Mouse (Mus musculus) kidney, embryonic 15.5 days (tissue): ENCODE results near the gene Fcer1a. TPM values are rescaled to one million over a fixed set of nuclear protein-coding genes. Genes with fewer than 3 reads are reported as not detected.

Source experiments
- polyA plus RNA-seq: library from polyadenylated mRNA; unstranded; fragments of >200 nt; fragmentation: Nextera tagmentation; extraction: Ambion mirVana; gene quantifications from 2 replicates; pipeline ENCODE4 v1.2.1, GENCODE M21; 2015

The Fcer1a gene
- polyA plus RNA-seq, 1 experiment from 2014 or later, result 0.16 TPM

Other genes starting within 250 kb of the Fcer1a start
- gene Olfr1408, start 89.8 kb downstream of the Fcer1a start, polyA plus RNA-seq, result not detected in 2 replicates
- not detected in 2 replicates for gene Olfr1406, start 36.6 kb downstream of the Fcer1a start, polyA plus RNA-seq
- not detected in 2 replicates for gene Olfr218, start 29.4 kb downstream of the Fcer1a start, polyA plus RNA-seq
- not detected in 2 replicates for gene Olfr1404, start 14.8 kb downstream of the Fcer1a start, polyA plus RNA-seq
- gene Olfr418, start 38.8 kb upstream of the Fcer1a start, polyA plus RNA-seq, result not detected in 2 replicates
- not detected in 2 replicates for gene Mptx2, start 50.6 kb upstream of the Fcer1a start, polyA plus RNA-seq
- 0.82 and 1.0 TPM in 2 replicates for gene Ackr1, start 106.5 kb upstream of the Fcer1a start, polyA plus RNA-seq
- 2.7 and 2.9 TPM in 2 replicates for gene Aim2, start 123.7 kb upstream of the Fcer1a start, polyA plus RNA-seq
- gene Cadm3, start 140.5 kb upstream of the Fcer1a start, polyA plus RNA-seq, result 0.71 and 1.3 TPM in 2 replicates